Mouse (Mus musculus) MEL (cell line): ENCODE data around the gene Pakap. TPM values are rescaled to one million over a fixed set of nuclear protein-coding genes. Genes with fewer than 3 reads are reported as not detected.
"Not testable (repeated sequence)": the region's sequence is repeated elsewhere in the genome, so short reads cannot be mapped to it uniquely, and the experiment has no call there.

ENCODE experiments used
- DNase-seq: peaks from one replicate; pipeline ENCODE4 v3.0.0; 2011; ENCODE audit warnings: low read depth, low spot score
- H3K27ac ChIP-seq: 2 replicates; pipeline ENCODE4 v1.5.1; 2012; ENCODE audit warnings: low read depth, mild to moderate bottlenecking, control low read depth, low read length, moderate library complexity; ENCODE audit not compliant: control insufficient read depth
- H3K27me3 ChIP-seq, 2 experiments: fragments of 150-350 bp in 1 of 2; sonication (generic) in 1 of 2; 2 replicates each; pipeline ENCODE4 v1.6.1; 2012; ENCODE audit warnings: low read length in 2 of 2, mild to moderate bottlenecking in 2 of 2, improper control_type of control experiment in 1 of 2, moderate library complexity in 1 of 2; ENCODE audit not compliant: insufficient read depth in 2 of 2, control insufficient read depth in 1 of 2
- H3K36me3 ChIP-seq, 2 experiments: 2 replicates each; pipeline ENCODE4 v1.6.1; 2012 to 2014; ENCODE audit warnings: low read length in 2 of 2, improper control_type of control experiment in 1 of 2, inconsistent platforms in 1 of 2, mild to moderate bottlenecking in 1 of 2; ENCODE audit not compliant: insufficient read depth in 2 of 2, control insufficient read depth in 1 of 2
- H3K4me1 ChIP-seq, 2 experiments: fragments of 150-350 bp in 1 of 2; sonication (generic) in 1 of 2; 2 replicates each; pipeline ENCODE4 v1.6.1; 2012; ENCODE audit warnings: low read length in 2 of 2, improper control_type of control experiment in 1 of 2, mild to moderate bottlenecking in 1 of 2; ENCODE audit not compliant: insufficient read depth in 2 of 2, control insufficient read depth in 1 of 2
- H3K4me3 ChIP-seq, 2 experiments: fragments of 150-350 bp in 1 of 2; sonication (generic) in 1 of 2; 2 replicates each; pipeline ENCODE4 v1.5.1; 2012; ENCODE audit warnings: low read depth in 2 of 2, low read length in 2 of 2, mild to moderate bottlenecking in 2 of 2, moderate library complexity in 2 of 2, control low read depth in 1 of 2, improper control_type of control experiment in 1 of 2; ENCODE audit not compliant: control insufficient read depth in 1 of 2, insufficient read depth in 1 of 2
- H3K79me2 ChIP-seq: 2 replicates; pipeline ENCODE4 v1.6.1; 2012; ENCODE audit warnings: mild to moderate bottlenecking, low read length, moderate library complexity; ENCODE audit not compliant: control insufficient read depth, poor library complexity, insufficient read depth
- H3K9ac ChIP-seq: 2 replicates; pipeline ENCODE4 v1.6.1; 2012; ENCODE audit warnings: low read depth, mild to moderate bottlenecking, control low read depth, low read length, moderate library complexity; ENCODE audit not compliant: control insufficient read depth, poor library complexity, severe bottlenecking
- H3K9me3 ChIP-seq: fragments of 150-350 bp; sonication (generic); replicated peaks from 2 replicates; pipeline ENCODE4 v1.6.1; 2012; ENCODE audit warnings: mild to moderate bottlenecking, low read length, improper control_type of control experiment, moderate library complexity; ENCODE audit not compliant: insufficient read depth
- BHLHE40 ChIP-seq: IDR thresholded peaks from 2 replicates; pipeline ENCODE4 v1.6.1; 2012; ENCODE audit warnings: low read depth, mild to moderate bottlenecking, inconsistent platforms, low read length, improper control_type of control experiment, borderline replicate concordance
- CHD1 ChIP-seq: IDR thresholded peaks from 2 replicates; pipeline ENCODE4 v1.6.1; 2012; ENCODE audit warnings: low read depth, mild to moderate bottlenecking, inconsistent platforms, low read length, improper control_type of control experiment
- CHD2 ChIP-seq: IDR thresholded peaks from 2 replicates; pipeline ENCODE4 v1.6.1; 2011; ENCODE audit warnings: low read length, improper control_type of control experiment
- ETS1 ChIP-seq: IDR thresholded peaks from 2 replicates; pipeline ENCODE4 v1.6.1; 2012; ENCODE audit warnings: low read depth, mild to moderate bottlenecking, inconsistent platforms, low read length, improper control_type of control experiment, moderate library complexity
- GABPA ChIP-seq: IDR thresholded peaks from 2 replicates; pipeline ENCODE4 v1.6.1; 2012; ENCODE audit warnings: low read depth, mild to moderate bottlenecking, inconsistent platforms, low read length, improper control_type of control experiment, moderate library complexity
- MAFK ChIP-seq: IDR thresholded peaks from 2 replicates; pipeline ENCODE4 v1.6.1; 2011; ENCODE audit warnings: low read depth, mild to moderate bottlenecking, low read length, improper control_type of control experiment, borderline replicate concordance
- MAX ChIP-seq: IDR thresholded peaks from 2 replicates; pipeline ENCODE4 v1.6.1; 2011; ENCODE audit warnings: low read length, improper control_type of control experiment
- NELFE ChIP-seq: IDR thresholded peaks from 2 replicates; pipeline ENCODE4 v1.6.1; 2011; ENCODE audit warnings: low read depth, low read length, improper control_type of control experiment
- NRF1 ChIP-seq: IDR thresholded peaks from 2 replicates; pipeline ENCODE4 v1.6.1; 2014; ENCODE audit warnings: low read depth, mild to moderate bottlenecking, inconsistent platforms, low read length, improper control_type of control experiment, moderate library complexity; ENCODE audit not compliant: poor library complexity, insufficient read depth, severe bottlenecking
- POLR2A ChIP-seq, 2 experiments: IDR thresholded peaks; 2 replicates each; pipeline ENCODE4 v1.6.1; 2011 to 2012; ENCODE audit warnings: low read length in 2 of 2, mild to moderate bottlenecking in 2 of 2, control low read depth in 1 of 2, improper control_type of control experiment in 1 of 2, low read depth in 1 of 2, moderate library complexity in 1 of 2; ENCODE audit not compliant: control insufficient read depth in 1 of 2, insufficient read depth in 1 of 2, poor library complexity in 1 of 2
- POLR2AphosphoS2 ChIP-seq: IDR thresholded peaks from 2 replicates; pipeline ENCODE4 v1.6.1; 2011; ENCODE audit warnings: low read length, improper control_type of control experiment
- POLR2AphosphoS5 ChIP-seq: IDR thresholded peaks from 2 replicates; pipeline ENCODE4 v1.6.1; 2012; ENCODE audit warnings: low read depth, borderline replicate concordance, mild to moderate bottlenecking, inconsistent platforms, low read length, moderate library complexity, mixed read lengths
- RAD21 ChIP-seq: IDR thresholded peaks from 2 replicates; pipeline ENCODE4 v1.6.1; 2011; ENCODE audit warnings: mild to moderate bottlenecking, low read depth, low read length, improper control_type of control experiment
- SIN3A ChIP-seq: IDR thresholded peaks from 2 replicates; pipeline ENCODE4 v1.6.1; 2012; ENCODE audit warnings: low read length, improper control_type of control experiment, inconsistent platforms
- TAL1 ChIP-seq: IDR thresholded peaks from 2 replicates; pipeline ENCODE4 v1.6.1; 2012; ENCODE audit warnings: mild to moderate bottlenecking, inconsistent platforms, low read length, moderate library complexity, mixed read lengths
- TBP ChIP-seq: IDR thresholded peaks from 2 replicates; pipeline ENCODE4 v1.8.0; 2011; ENCODE audit warnings: low read depth, low read length, improper control_type of control experiment
- TCF12 ChIP-seq: IDR thresholded peaks from 2 replicates; pipeline ENCODE4 v1.6.1; 2014; ENCODE audit warnings: low read depth, mild to moderate bottlenecking, inconsistent platforms, low read length, improper control_type of control experiment, moderate library complexity
- UBTF ChIP-seq: IDR thresholded peaks from 2 replicates; pipeline ENCODE4 v1.6.1; 2012; ENCODE audit warnings: low read depth, mild to moderate bottlenecking, inconsistent platforms, low read length, improper control_type of control experiment, moderate library complexity, borderline replicate concordance; ENCODE audit not compliant: insufficient read depth
- USF1 ChIP-seq: IDR thresholded peaks from 2 replicates; pipeline ENCODE4 v1.6.1; 2014; ENCODE audit warnings: low read depth, mild to moderate bottlenecking, inconsistent platforms, low read length, improper control_type of control experiment, moderate library complexity
- ZKSCAN1 ChIP-seq: IDR thresholded peaks from 2 replicates; pipeline ENCODE4 v1.6.1; 2012; ENCODE audit warnings: low read depth, mild to moderate bottlenecking, inconsistent platforms, low read length, improper control_type of control experiment, moderate library complexity
- polyA plus RNA-seq, 2 experiments: library from polyadenylated mRNA; stranded (reverse) in 1 of 2; unstranded in 1 of 2; fragments of >175 nt in 1 of 2; fragments of >200 nt in 1 of 2; gene quantifications; 2 replicates each; pipeline versions ENCODE4 v1.2.1 to v1.2.4; 2012; ENCODE audit warnings: low replicate concordance in 2 of 2, low read depth in 1 of 2; ENCODE audit not compliant: insufficient read length in 2 of 2, insufficient read depth in 1 of 2, missing spikeins in 1 of 2
- total RNA-seq: library from RNA; depleted of rRNA; stranded (reverse); fragments of 300-350 nt; gene quantifications from 2 replicates; pipeline ENCODE4 v1.2.3, GENCODE M21; 2012

The Pakap gene
- total and polyA plus RNA-seq, 3 experiments: not detected

- not testable (repeated sequence) for H3K9ac ChIP-seq, H3K79me2 ChIP-seq, H3K4me3 ChIP-seq
Measured at GRCm38 (mm10) chr4:57888978-57889377, 321.0 kb downstream of the Pakap start.

DNA sequence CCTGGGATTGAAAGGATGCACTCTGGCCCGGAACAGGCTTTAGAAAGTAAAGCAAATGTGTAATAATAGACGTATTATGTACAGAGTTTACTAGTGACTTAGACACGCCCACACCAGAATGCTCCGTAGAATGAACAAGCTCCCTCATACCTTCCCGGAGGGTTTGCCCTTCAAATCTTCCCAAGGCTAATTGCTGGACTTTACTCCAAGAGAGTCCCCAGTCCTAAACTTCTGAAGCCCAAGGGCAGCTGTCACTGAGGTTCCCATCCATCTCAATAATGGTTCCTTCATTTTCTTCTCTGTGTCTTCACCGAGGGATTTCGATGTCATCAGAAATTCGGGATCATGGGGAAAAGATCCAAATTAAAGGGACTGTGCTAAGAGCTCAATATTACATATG is 321.8 kb downstream of the Pakap start:
- Histone ChIP-seq H3K36me3 (no peaks in the 10 kb centered on the region), H3K4me3 (no peak overlapping the region), H3K9ac (no peak overlapping the region), H3K27ac (no peak overlapping the region), H3K27me3 (no peaks in the 10 kb centered on the region), H3K9me3 (no peaks in the 10 kb centered on the region), H3K79me2 (no peaks in the 10 kb centered on the region), H3K4me1 (no peaks in the 10 kb centered on the region; a peak in 1 of 4 replicates)
- TF ChIP-seq GABPA (no peak), CHD1 (no peak), ETS1 (no peak), USF1 (no peak)
- DNase-seq: no peak

More at GRCm38 (mm10) chr4:57888978-57889377, 321.0 kb downstream of the Pakap start:
- not testable (repeated sequence) for H3K36me3 ChIP-seq, H3K4me1 ChIP-seq, H3K9me3 ChIP-seq, DNase-seq, H3K27ac ChIP-seq, H3K27me3 ChIP-seq

DNA sequence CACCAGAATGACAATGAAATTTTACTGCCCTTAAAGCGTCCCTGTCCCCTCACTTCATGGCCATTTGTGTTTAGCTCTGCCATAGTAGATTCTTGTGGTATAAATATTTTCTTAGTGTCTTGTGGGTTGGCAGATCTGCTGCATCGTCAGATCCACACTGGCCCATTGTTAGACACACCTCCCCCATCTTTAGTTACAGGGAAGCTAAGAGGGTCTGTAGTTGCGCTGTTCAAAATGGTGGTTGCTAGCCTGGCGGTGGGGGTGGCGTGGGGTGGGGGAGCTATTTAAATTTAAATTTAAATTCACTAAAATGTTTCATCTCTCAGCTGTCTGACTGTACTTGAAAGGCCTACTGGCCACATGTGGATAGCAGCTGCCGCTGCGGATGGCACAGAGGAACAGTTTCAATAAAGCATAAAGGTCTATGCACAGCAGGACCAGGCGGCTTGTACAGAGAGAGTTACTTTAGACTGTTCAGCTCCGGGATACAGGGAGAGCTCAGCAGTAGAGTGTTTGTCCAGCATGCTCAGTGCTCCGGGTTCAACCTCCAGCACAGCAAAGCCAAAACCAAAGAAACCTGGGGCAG is 324.1 kb downstream of the Pakap start:
- TF ChIP-seq TCF12: no peak
- no peak for TF ChIP-seq CHD1
- TF ChIP-seq SIN3A: no peak
- no peak for TF ChIP-seq BHLHE40
- no peak for TF ChIP-seq NELFE
- TF ChIP-seq GABPA: no peak
- no peak for TF ChIP-seq TAL1
- TF ChIP-seq NRF1: no peak
- TF ChIP-seq MAFK: no peak
- no peak for TF ChIP-seq UBTF
- TF ChIP-seq POLR2AphosphoS5: no peak
- no peak for TF ChIP-seq POLR2A (IDR thresholded peaks at IDR 0.05; ENCODE audit: control insufficient read depth in 1 of 2, insufficient read depth in 1 of 2, low read depth in 1 of 2, low read length in 2 of 2, poor library complexity in 1 of 2)
- no peak for TF ChIP-seq MAX
- TF ChIP-seq ZKSCAN1: no peak
- no peak for TF ChIP-seq USF1
- no peak for TF ChIP-seq TBP
- no peak for TF ChIP-seq POLR2AphosphoS2
- no peak for TF ChIP-seq CHD2
- no peak for TF ChIP-seq RAD21
- no peak for TF ChIP-seq ETS1
- TF ChIP-seq, all 39 proteins: peak for 0
- DNase-seq: no peak
- H3K36me3 ChIP-seq: no peaks in the 10 kb centered on the region
- no peaks in the 10 kb centered on the region for H3K9me3 ChIP-seq
- no peak overlapping the region for H3K4me3 ChIP-seq
- H3K27me3 ChIP-seq: no peaks in the 10 kb centered on the region; a peak in 1 of 4 replicates
- H3K27ac ChIP-seq: no peak overlapping the region
- H3K9ac ChIP-seq: no peak overlapping the region
- no peaks in the 10 kb centered on the region for H3K4me1 ChIP-seq
- H3K79me2 ChIP-seq: no peaks in the 10 kb centered on the region
